Mouse (Mus musculus) midbrain, embryonic 13.5 days (tissue): Measurements from ENCODE around the gene Specc1. TPM values are rescaled to one million over a fixed set of nuclear protein-coding genes. Genes with fewer than 3 reads are reported as not detected.

ENCODE experiments used
- ATAC-seq: fragments of 200-750 bp; cut with Nextera tagmentation; 2 replicates; pipeline ENCODE4 v1.8.0; 2017; ENCODE audit warnings: mild to moderate bottlenecking, moderate TSS enrichment, moderate library complexity
- H3K27ac ChIP-seq: fragments of 300-500 bp; sonication (generic); 2 replicates; pipeline ENCODE4 v1.5.1; 2015; ENCODE audit warnings: inconsistent platforms, mild to moderate bottlenecking, moderate library complexity
- H3K27me3 ChIP-seq: fragments of 300-500 bp; sonication (generic); 2 replicates; pipeline ENCODE4 v1.6.1; 2015; ENCODE audit warnings: mild to moderate bottlenecking, inconsistent platforms
- H3K36me3 ChIP-seq: fragments of 300-500 bp; sonication (generic); 2 replicates; pipeline ENCODE4 v1.6.1; 2015; ENCODE audit warnings: mild to moderate bottlenecking, inconsistent platforms
- H3K4me1 ChIP-seq: fragments of 300-500 bp; sonication (generic); replicated peaks from 2 replicates; pipeline ENCODE4 v1.6.1; 2015; ENCODE audit warnings: inconsistent platforms
- H3K4me2 ChIP-seq: fragments of 300-500 bp; sonication (generic); replicated peaks from 2 replicates; pipeline ENCODE4 v1.6.1; 2015; ENCODE audit warnings: moderate library complexity, mild to moderate bottlenecking, inconsistent platforms
- H3K4me3 ChIP-seq: fragments of 300-500 bp; sonication (generic); replicated peaks from 2 replicates; pipeline ENCODE4 v1.5.1; 2015; ENCODE audit warnings: mild to moderate bottlenecking, inconsistent platforms
- H3K9ac ChIP-seq: fragments of 300-500 bp; sonication (generic); replicated peaks from 2 replicates; pipeline ENCODE4 v1.6.1; 2015; ENCODE audit warnings: mild to moderate bottlenecking, inconsistent platforms
- H3K9me3 ChIP-seq: fragments of 300-500 bp; sonication (generic); 2 replicates; pipeline ENCODE4 v1.6.1; 2016; ENCODE audit warnings: mild to moderate bottlenecking, inconsistent platforms
- WGBS: fragments of 180-500 bp; shearing (Covaris S2); methylation state at CpG from one replicate; pipeline ENCODE4 v1.1.7; 2015; 5-methylcytosine and 5-hydroxymethylcytosine counted together
- polyA plus RNA-seq: library from polyadenylated mRNA; unstranded; fragments of >200 nt; fragmentation: Nextera tagmentation; extraction: Ambion mirVana; gene quantifications from 2 replicates; pipeline ENCODE4 v1.2.1, GENCODE M21; 2015

Specc1 gene
- polyA plus RNA-seq, 1 experiment from 2014 or later = 15.2 TPM

GRCm38 (mm10) chr11:62269097-62269496 lies 312.5 kb downstream of the Specc1 start:
- 77% methylated on average over 12 of the region's 12 CpGs for WGBS
- no peaks in the 10 kb centered on the region for H3K36me3 ChIP-seq

GRCm38 (mm10) chr11:62270851-62271250 lies 314.3 kb downstream of the Specc1 start:
- Histone ChIP-seq H3K27me3 (no peaks in the 10 kb centered on the region), H3K36me3 (no peaks in the 10 kb centered on the region), H3K4me3 (no peak overlapping the region), H3K4me2 (no peak overlapping the region), H3K9ac (no peak overlapping the region), H3K4me1 (peaks cover 18% of the 10 kb centered on the region), H3K9me3 (no peaks in the 10 kb centered on the region), H3K27ac (no peak overlapping the region)
- ATAC-seq = no peak
- 61% methylated on average over 5 of the region's 5 CpGs for WGBS

More at GRCm38 (mm10) chr11:62269097-62269496, 312.5 kb downstream of the Specc1 start:
- no peaks in the 10 kb centered on the region for H3K9me3 ChIP-seq
- H3K4me3 ChIP-seq = no peak overlapping the region
- no peak overlapping the region for H3K9ac ChIP-seq
- H3K4me1 ChIP-seq = peaks cover 24% of the 10 kb centered on the region
- H3K27ac ChIP-seq = no peak overlapping the region
- no peaks in the 10 kb centered on the region for H3K27me3 ChIP-seq
- no peak overlapping the region for H3K4me2 ChIP-seq
- no peak for ATAC-seq

Other genes with a start within 250 kb of the Specc1 start
- gene Slc5a10, start 235.9 kb upstream of the Specc1 start, polyA plus RNA-seq = 0.08 TPM in 1 of 2 replicates, not detected in the other
- gene Prpsap2, start 194.7 kb upstream of the Specc1 start, polyA plus RNA-seq = 61.5 and 63.4 TPM in 2 replicates
- gene Ulk2, start 101.7 kb upstream of the Specc1 start, polyA plus RNA-seq = 35.5 and 37.1 TPM in 2 replicates
- 13.7 and 16.1 TPM in 2 replicates for gene Akap10, start 26.5 kb upstream of the Specc1 start, polyA plus RNA-seq